Mouse (Mus musculus) Patski (cell line): ENCODE measurements around the gene Pcgf1. TPM values are rescaled to one million over a fixed set of nuclear protein-coding genes. Genes with fewer than 3 reads are reported as not detected.

Source experiments
- ATAC-seq: fragments of 100-300 bp; one replicate; pipeline ENCODE4 v1.8.0; 2021
- CTCF ChIA-PET: fragments of 350-600 bp; sonication (Branson Sonifier 250); formaldehyde crosslinking; loops from one replicate; lab custom pipeline; 2022; ENCODE audit warnings: inconsistent platforms; lab: Charles Lee
- POLR2A ChIA-PET: fragments of 350-600 bp; sonication (Branson Sonifier 250); formaldehyde crosslinking; loops from one replicate; lab custom pipeline; 2022; ENCODE audit warnings: antibody characterized with exemption, inconsistent platforms; lab: Charles Lee
- DNase-seq: peaks from one replicate; pipeline ENCODE4 v3.0.0-alpha.2; 2011; ENCODE audit warnings: low read depth, low spot score
- H3K27me3 ChIP-seq: fragments of 371-371 bp; one replicate; pipeline ENCODE4 v1.5.1; 2021
- CTCF ChIP-seq: fragments of 100-300 bp; IDR thresholded peaks from one replicate; pipeline ENCODE4 v1.5.1; 2021
- in situ Hi-C: fragments of 300-500 bp; cut with MboI; formaldehyde crosslinking; loops from 3 replicates; pipeline ENCODE4 v1.11.1; 2018; ENCODE audit warnings: low pct_unique_long_range_greater_than_20kb, mixed read lengths
- polyA plus RNA-seq: library from polyadenylated mRNA; unstranded; gene quantifications from one replicate; pipeline ENCODE4 v1.2.3, GENCODE M21; 2021

The Pcgf1 gene
- polyA plus RNA-seq, 1 experiment from 2014 or later: 19.7 TPM

- H3K27me3 ChIP-seq: no peaks in the 10 kb centered on the region
- in situ Hi-C loops: loop anchor here (5.0 kb wide), 1 partner anchor 42 kb away; the partner anchor contains the start of genes 1700003E16Rik and Wdr54
- DNase-seq (no peak), ATAC-seq (peak; percentile 83)
- CTCF ChIA-PET: interaction anchor here (0.7 to 1.0 kb wide), 2 partner anchors 10 to 119 kb away, joined by 3 to 8 read pairs; no protein-coding TSS in a partner anchor
- TF ChIP-seq CTCF: no peak
- POLR2A ChIA-PET: interaction anchor here (0.6 to 1.1 kb wide), 3 partner anchors 9 to 144 kb away, joined by 3 to 5 read pairs (median 3); no protein-coding TSS in a partner anchor
Measured at GRCm38 (mm10) chr6:83115011-83115671, 37.5 kb downstream of the Pcgf1 start, which contains the start of gene Mogs. Gene Mogs, plus strand, starts transcription at chr6:83115496.

DNA sequence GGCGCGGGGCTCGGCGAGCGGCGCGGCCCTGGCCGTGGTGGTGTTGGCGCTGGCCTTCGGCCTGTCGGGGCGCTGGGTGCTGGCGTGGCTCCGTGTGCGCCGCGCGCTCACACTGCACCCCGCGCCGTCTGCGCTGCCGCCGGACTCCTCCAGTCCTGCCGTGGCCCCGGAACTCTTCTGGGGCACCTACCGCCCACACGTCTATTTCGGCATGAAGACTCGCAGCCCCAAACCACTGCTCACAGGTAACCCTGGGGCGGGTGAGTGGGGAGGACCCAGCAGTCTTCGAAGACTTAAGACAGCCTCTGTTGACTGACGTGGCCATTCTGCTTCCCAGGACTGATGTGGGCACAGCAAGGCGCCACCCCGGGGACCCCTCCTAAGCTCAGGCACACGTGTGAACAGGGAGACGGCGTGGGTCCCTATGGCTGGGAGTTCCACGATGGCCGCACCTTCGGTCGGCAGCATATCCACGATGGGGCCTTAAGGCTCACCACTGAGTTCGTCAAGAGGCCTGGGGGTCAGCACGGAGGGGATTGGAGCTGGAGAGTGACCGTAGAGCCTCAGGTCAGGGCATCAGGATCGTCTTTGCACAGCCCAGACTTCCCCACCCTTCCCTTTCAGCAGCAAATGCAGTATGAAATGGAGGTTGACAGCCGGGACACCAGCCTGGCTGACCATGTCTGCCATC is 38.2 kb downstream of the Pcgf1 start:
- TF ChIP-seq CTCF: no peak
- in situ Hi-C loops: loop anchor here (5.0 kb wide), 1 partner anchor 41 kb away; the partner anchor contains the start of genes 1700003E16Rik and Wdr54
- ATAC-seq (peak; percentile 63), DNase-seq (no peak)
- H3K27me3 ChIP-seq: no peaks in the 10 kb centered on the region
- ChIA-PET CTCF (no interaction called here), POLR2A (no interaction called here)

DNA sequence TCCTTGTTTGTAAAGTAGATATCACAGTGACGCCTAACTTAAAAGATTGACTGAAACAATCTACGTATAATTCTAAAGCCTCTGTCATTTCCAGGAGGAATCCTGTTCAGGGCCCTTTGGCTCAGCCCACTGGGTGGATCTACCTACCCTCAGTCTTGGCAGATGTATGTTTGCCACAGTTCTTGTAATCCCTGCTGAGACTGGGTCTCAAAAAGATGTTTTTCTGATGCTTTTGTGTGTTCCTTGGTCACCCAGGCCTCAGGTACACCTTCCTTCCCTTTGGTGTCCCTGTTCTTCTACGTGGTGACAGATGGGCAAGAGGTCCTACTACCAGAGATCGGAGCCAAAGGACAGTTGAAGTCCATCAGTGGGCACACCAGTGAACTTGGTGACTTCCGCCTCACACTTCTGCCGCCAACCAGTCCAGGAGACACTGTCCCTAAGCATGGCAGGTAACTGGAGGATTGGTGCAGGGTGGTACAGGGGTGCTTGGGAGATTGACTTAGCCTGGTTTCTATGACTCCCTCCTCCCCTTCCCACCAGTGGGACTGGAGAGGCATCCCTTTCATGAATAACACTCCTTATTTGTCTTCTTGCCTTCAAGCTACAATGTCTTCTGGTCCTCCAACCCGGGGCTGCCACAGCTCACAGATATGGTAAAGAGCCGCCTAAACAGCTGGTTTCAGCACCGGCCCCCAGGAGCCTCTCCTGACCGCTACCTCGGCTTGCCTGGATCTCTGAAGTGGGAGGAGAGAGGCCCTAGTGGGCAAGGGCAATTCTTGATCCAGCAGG is 38.9 kb downstream of the Pcgf1 start:
- POLR2A ChIA-PET: no interaction called here
- DNase-seq (no peak), ATAC-seq (no peak)
- H3K27me3 ChIP-seq: no peaks in the 10 kb centered on the region
- in situ Hi-C loops: loop anchor here (5.0 kb wide), 1 partner anchor 41 kb away; the partner anchor contains the start of genes 1700003E16Rik and Wdr54
- no peak for TF ChIP-seq CTCF
- CTCF ChIA-PET: interaction anchor here (0.9 kb wide), 1 partner anchor 40 kb away, joined by 3 read pairs; the partner anchor contains the start of genes 1700003E16Rik and Wdr54

DNA sequence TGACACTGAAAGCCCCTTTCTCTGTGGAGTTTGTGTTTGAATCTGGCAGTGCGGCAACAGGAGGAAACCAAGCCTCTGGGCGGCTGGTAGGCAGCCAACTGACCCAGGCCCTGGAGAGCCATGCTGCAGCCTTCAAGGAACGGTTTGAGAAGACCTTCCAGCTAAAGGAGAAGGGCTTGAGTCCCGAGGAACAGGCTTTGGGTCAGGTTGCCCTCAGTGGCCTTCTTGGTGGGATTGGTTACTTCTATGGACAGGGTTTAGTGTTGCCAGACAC is 39.4 kb downstream of the Pcgf1 start:
- in situ Hi-C loops: loop anchor here (5.0 kb wide), 1 partner anchor 40 kb away; the partner anchor contains the start of genes 1700003E16Rik and Wdr54
- DNase-seq (no peak), ATAC-seq (no peak)
- no peaks in the 10 kb centered on the region for H3K27me3 ChIP-seq
- POLR2A ChIA-PET: interaction anchor here (1.0 kb wide), 1 partner anchor 10 kb away, joined by 3 read pairs; no protein-coding TSS in a partner anchor
- CTCF ChIA-PET: interaction anchor here (0.9 kb wide), 1 partner anchor 39 kb away, joined by 3 read pairs; the partner anchor contains the start of genes 1700003E16Rik and Wdr54
- no peak for TF ChIP-seq CTCF

- TF ChIP-seq CTCF: no peak
- no peaks in the 10 kb centered on the region for H3K27me3 ChIP-seq
- CTCF ChIA-PET: interaction anchor here (0.8 to 1.6 kb wide), 2 partner anchors 28 to 41 kb away, joined by 3 read pairs; no protein-coding TSS in a partner anchor
- ATAC-seq (no peak), DNase-seq (no peak)
- in situ Hi-C loops: loop anchor here (5.0 kb wide), 1 partner anchor 40 kb away; the partner anchor contains the start of genes 1700003E16Rik and Wdr54
- POLR2A ChIA-PET: interaction anchor here (0.5 to 1.2 kb wide), 3 partner anchors 11 to 27 kb away, joined by 3 to 15 read pairs (median 3); no protein-coding TSS in a partner anchor
Measured at GRCm38 (mm10) chr6:83117616-83118015, 39.9 kb downstream of the Pcgf1 start.

GRCm38 (mm10) chr6:83118369-83118768 is 40.7 kb downstream of the Pcgf1 start:
- DNase-seq: no peak
- ATAC-seq: no peak
- ChIA-PET POLR2A (interaction anchor here (0.5 to 1.6 kb wide), 5 partner anchors 9 to 26 kb away, joined by 3 to 15 read pairs (median 3); no protein-coding TSS in a partner anchor), CTCF (interaction anchor here (0.8 to 1.7 kb wide), 5 partner anchors 9 to 40 kb away, joined by 3 to 5 read pairs (median 3); no protein-coding TSS in a partner anchor)
- no peak for TF ChIP-seq CTCF
- in situ Hi-C loops: loop anchor here (5.0 kb wide), 1 partner anchor 39 kb away; the partner anchor contains the start of genes 1700003E16Rik and Wdr54
- no peaks in the 10 kb centered on the region for H3K27me3 ChIP-seq

- ChIA-PET CTCF (interaction anchor here (1.0 to 2.0 kb wide), 7 partner anchors 9 to 123 kb away, joined by 3 to 6 read pairs (median 4); partner anchors contain the start of genes Ccdc142, Dctn1 and Gm42688), POLR2A (interaction anchor here (0.9 to 1.6 kb wide), 6 partner anchors 9 to 33 kb away, joined by 3 to 15 read pairs (median 4); no protein-coding TSS in a partner anchor)
- DNase-seq: no peak
- in situ Hi-C loops: loop anchor here (5.0 kb wide), 1 partner anchor 38 kb away; the partner anchor contains the start of genes 1700003E16Rik and Wdr54
- ATAC-seq: no peak
- no peak for TF ChIP-seq CTCF
- no peaks in the 10 kb centered on the region for H3K27me3 ChIP-seq
Measured at GRCm38 (mm10) chr6:83118825-83119733, 41.4 kb downstream of the Pcgf1 start.

- no peak for ATAC-seq
- no peak for DNase-seq
- CTCF ChIA-PET: interaction anchor here (1.1 to 2.0 kb wide), 5 partner anchors 9 to 123 kb away, joined by 3 to 6 read pairs (median 5); partner anchors contain the start of genes Ccdc142, Dctn1 and Gm42688
- no peak for TF ChIP-seq CTCF
- POLR2A ChIA-PET: interaction anchor here (0.9 to 1.6 kb wide), 5 partner anchors 10 to 33 kb away, joined by 3 to 6 read pairs (median 4); no protein-coding TSS in a partner anchor
- H3K27me3 ChIP-seq: no peaks in the 10 kb centered on the region
- in situ Hi-C loops: loop anchor here (5.0 kb wide), 1 partner anchor 38 kb away; the partner anchor contains the start of genes 1700003E16Rik and Wdr54
Measured at GRCm38 (mm10) chr6:83119734-83120051, 42.0 kb downstream of the Pcgf1 start.
